Mouse (Mus musculus) neural tube, embryonic 14.5 days (tissue): Measurements from ENCODE around the gene Zbtb2. TPM values are rescaled to one million over a fixed set of nuclear protein-coding genes. Genes with fewer than 3 reads are reported as not detected.
"Not testable (repeated sequence)": the region's sequence is repeated elsewhere in the genome, so short reads cannot be mapped to it uniquely, and the experiment has no call there.

Experiments
- ATAC-seq: fragments of 200-750 bp; cut with Nextera tagmentation; 2 replicates; pipeline ENCODE4 v1.8.0; 2017; ENCODE audit warnings: low read depth, mild to moderate bottlenecking, moderate TSS enrichment, moderate library complexity
- H3K27ac ChIP-seq: fragments of 300-500 bp; sonication (generic); 2 replicates; pipeline ENCODE4 v1.5.1; 2014; ENCODE audit warnings: low read depth, mild to moderate bottlenecking, control low read depth, low read length, moderate library complexity, mixed read lengths
- H3K27me3 ChIP-seq: fragments of 300-500 bp; sonication (generic); 2 replicates; pipeline ENCODE4 v1.6.1; 2014; ENCODE audit warnings: low read length; ENCODE audit not compliant: control insufficient read depth, insufficient read depth
- H3K36me3 ChIP-seq: fragments of 300-500 bp; sonication (generic); 2 replicates; pipeline ENCODE4 v1.6.1; 2014; ENCODE audit warnings: low read length, mixed read lengths; ENCODE audit not compliant: control insufficient read depth, insufficient read depth
- H3K4me1 ChIP-seq: fragments of 300-500 bp; sonication (generic); 2 replicates; pipeline ENCODE4 v1.6.1; 2014; ENCODE audit warnings: low read length; ENCODE audit not compliant: control insufficient read depth, insufficient read depth
- H3K4me2 ChIP-seq: fragments of 300-500 bp; sonication (generic); 2 replicates; pipeline ENCODE4 v1.6.1; 2014; ENCODE audit warnings: mild to moderate bottlenecking, low read depth, low read length, control low read depth
- H3K4me3 ChIP-seq: fragments of 300-500 bp; sonication (generic); 2 replicates; pipeline ENCODE4 v1.5.1; 2014; ENCODE audit warnings: low read depth, low read length, control low read depth, mixed read lengths
- H3K9ac ChIP-seq: fragments of 300-500 bp; sonication (generic); replicated peaks from 2 replicates; pipeline ENCODE4 v1.6.1; 2014; ENCODE audit warnings: low read depth, mild to moderate bottlenecking, control low read depth, low read length, mixed read lengths
- H3K9me3 ChIP-seq: fragments of 300-500 bp; sonication (generic); 2 replicates; pipeline ENCODE4 v1.6.1; 2016; ENCODE audit warnings: low read length; ENCODE audit not compliant: control insufficient read depth
- WGBS: fragments of 180-500 bp; shearing (Covaris S2); extraction: QIAGEN DNeasy Blood & Tissue Kit; methylation state at CpG from one replicate; pipeline ENCODE4 v1.1.7; 2014; 5-methylcytosine and 5-hydroxymethylcytosine counted together
- polyA plus RNA-seq: library from polyadenylated mRNA; unstranded; fragments of >200 nt; fragmentation: Nextera tagmentation; extraction: Ambion mirVana; gene quantifications from 2 replicates; pipeline ENCODE4 v1.2.1, GENCODE M21; 2014

The Zbtb2 gene
- polyA plus RNA-seq = 12.9 and 17.9 TPM in 2 replicates

DNA sequence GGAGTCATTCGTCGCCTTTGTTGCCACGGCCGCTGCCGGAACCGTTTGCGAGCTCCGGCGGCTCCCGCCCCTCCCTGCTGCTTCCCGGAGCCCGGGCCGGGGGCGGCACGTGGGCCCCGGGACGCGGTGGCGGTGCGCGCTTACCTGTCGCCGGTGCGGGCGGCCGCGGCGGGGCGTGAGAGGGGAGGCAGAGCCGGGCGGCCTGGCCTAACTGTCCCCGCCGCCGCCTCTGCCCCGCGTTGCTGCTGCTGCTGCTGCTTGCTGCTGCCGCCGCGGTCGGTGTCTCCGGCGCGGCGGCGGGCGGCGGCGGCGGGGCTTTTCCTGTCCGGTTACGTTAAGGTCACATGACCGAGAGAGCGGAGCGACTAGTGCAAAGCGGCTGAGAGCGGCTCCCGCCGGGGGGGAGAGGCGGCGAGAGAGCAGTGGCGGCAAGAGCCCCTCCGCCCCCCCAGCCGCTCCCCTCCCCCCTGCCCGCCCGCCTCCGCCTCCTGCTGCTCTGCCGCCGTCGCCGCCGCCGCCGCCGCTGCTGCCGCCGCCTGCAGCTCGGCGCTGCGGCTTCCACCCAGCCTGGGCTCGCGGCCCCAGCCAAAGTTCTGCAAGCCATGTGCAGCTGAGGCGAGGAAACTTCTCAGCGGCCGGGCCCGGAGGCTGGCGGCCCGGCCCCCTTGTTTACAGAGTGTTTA lies at the start of gene Zbtb2:
Gene Zbtb2, minus strand, starts transcription at position 408 of the 683 bp plus-strand sequence.
- H3K9ac ChIP-seq = peak within 1 kb of the TSS; percentile 99
- H3K36me3 ChIP-seq = no peaks in the 10 kb centered on the region
- ATAC-seq = peak; percentile 10
- peak within 1 kb of the TSS; percentile 95 for H3K4me3 ChIP-seq
- peak within 1 kb of the TSS; percentile 100 for H3K27ac ChIP-seq
- H3K9me3 ChIP-seq = no peaks in the 10 kb centered on the region
- WGBS = under 1% methylated on average over 48 of the region's 87 CpGs
- peaks cover 34% of the 10 kb centered on the region for H3K4me1 ChIP-seq
- no peaks in the 10 kb centered on the region for H3K27me3 ChIP-seq
- peak within 1 kb of the TSS; percentile 96 for H3K4me2 ChIP-seq

DNA sequence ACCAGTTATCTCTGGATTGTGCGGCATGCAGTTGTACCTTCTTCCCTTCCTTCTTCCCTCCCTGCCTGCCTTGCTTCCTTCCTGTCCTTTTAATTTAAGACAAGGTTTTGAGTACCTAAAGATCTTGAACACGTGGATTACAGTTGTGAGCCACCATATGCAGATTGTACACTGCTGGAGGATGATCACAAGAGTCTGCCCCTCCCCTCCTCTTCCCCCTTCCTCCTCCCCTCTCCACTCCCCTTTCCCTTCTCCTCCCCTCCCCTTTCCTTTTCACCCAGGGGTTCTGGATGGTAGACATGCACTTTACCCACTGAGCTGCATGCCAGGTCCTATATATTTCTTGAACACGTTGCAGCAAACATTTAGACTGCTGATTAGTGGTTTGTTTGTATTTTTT lies 47.5 kb upstream of the Zbtb2 start:
- no peak overlapping the region for H3K27ac ChIP-seq
- no peak overlapping the region for H3K9ac ChIP-seq
- 86% methylated on average over 3 of the region's 3 CpGs for WGBS
- H3K4me2 ChIP-seq = no peak overlapping the region
- no peaks in the 10 kb centered on the region for H3K27me3 ChIP-seq
- H3K9me3 ChIP-seq = no peaks in the 10 kb centered on the region
- 0 out of 2 replicates have a peak, but pooled peaks cover 6% of the 10 kb centered on the region for H3K36me3 ChIP-seq
- H3K4me3 ChIP-seq = no peak overlapping the region
- ATAC-seq = no peak
- peaks cover 5% of the 10 kb centered on the region; the same call in 1 of the 2 replicates for H3K4me1 ChIP-seq

DNA sequence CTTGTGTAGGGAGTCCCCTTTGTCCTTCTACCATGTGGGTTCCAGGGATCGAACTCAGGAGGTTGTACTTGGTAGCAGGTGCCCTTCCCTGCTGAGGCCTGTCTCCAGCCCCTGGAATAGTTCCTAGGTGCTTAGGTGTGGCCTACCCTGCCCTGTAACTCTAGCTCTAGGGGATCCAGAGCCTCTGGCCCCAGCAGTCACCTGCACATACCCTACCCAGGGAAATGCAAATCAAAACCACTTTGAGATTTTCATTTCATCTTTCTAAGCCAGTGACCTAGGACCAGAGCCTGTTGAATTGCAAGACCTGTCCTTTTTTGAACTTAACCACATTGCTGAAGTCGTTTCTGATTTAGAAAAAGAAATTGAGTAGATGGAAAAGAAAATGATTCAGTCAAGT lies 46.0 kb upstream of the Zbtb2 start:
- H3K4me3 ChIP-seq, H3K27me3 ChIP-seq, H3K36me3 ChIP-seq, H3K4me1 ChIP-seq, H3K9ac ChIP-seq, H3K4me2 ChIP-seq, H3K27ac ChIP-seq, H3K9me3 ChIP-seq, ATAC-seq: not testable (repeated sequence)
- WGBS = 93% methylated on average over 2 of the region's 2 CpGs

DNA sequence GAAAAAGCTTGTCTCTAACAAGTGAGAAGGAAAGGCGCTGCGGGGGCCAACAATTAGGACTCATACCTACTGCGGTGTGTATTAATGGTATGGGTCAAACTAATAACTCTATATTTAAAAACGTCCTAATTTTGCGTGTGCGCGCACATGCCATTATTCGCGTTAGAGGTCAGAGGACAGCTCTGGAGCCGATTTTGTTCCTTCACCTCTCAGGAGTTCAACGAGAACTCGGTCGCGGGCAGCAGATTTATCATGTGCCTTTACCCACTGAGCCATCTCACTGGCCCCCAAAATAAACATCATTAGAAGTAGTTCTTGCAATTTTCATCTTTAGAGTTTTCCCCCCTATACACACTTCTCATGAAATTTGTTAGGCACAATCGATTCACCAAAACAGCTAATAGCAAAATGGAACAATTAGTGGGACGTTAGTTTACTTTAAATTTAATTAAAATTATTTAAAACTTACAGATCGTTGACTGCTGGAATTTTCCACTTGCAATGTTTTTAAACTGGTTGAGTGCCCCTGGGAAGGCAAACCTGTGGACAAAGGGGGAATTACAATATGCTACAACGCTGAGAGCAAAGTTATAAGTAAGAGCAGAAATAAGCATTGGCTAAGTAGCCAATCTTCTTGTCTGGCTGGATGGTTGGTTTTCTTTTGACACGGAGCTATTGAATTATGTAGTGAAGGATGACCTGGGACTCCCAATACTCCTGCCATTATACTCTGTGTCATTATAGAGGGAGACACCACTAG lies 45.3 kb upstream of the Zbtb2 start:
- H3K9me3 ChIP-seq = no peaks in the 10 kb centered on the region
- peaks cover 5% of the 10 kb centered on the region; the same call in 1 of the 2 replicates for H3K4me1 ChIP-seq
- ATAC-seq = no peak; the same call in 1 of the 2 replicates

DNA sequence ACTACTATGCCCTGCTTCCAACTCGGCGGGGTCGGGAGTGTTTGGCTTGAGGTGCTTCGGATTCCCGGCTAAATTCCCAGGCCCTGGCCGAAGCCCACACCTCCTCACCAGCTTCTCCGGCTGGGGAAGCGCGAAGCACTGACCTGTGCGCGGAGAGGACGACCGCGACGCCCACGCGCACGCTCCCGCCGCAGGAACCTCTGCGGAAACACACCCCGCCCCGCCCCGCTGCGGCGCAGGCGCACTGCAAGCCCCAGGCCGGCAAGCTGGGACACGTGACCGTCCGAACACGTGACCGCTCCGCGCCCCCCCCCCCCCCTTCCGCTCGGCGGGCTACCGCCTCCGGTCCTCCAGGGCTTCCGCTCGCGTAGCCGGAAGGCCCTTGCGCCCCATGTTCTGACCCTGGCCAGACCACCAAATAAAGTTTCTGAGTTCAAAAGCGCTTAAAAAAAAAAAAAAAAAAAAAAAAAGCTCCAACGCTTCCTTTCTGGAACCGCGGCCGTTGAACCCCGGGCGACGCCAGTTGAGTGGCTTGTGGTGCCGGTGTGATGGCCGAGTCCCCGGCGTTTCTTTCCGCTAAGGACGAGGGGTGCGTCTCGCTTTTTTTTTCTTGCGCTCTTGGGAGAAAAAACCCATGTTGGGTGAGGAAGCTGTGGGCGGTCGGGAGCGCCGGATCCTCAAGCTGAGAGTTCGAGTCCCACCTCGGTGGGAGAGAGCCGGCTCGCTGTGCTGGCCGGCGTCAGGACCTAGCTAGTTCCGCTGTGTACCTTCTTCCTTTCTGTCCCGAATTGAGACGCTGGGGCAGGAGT lies 44.4 kb upstream of the Zbtb2 start, which contains the start of the genes Rmnd1 and Armt1:
Gene Rmnd1, minus strand, starts transcription at position 266 of the 809 bp plus-strand sequence.
Gene Armt1, plus strand, starts transcription at position 345 of the 809 bp plus-strand sequence.
- Histone ChIP-seq H3K9me3 (no peaks in the 10 kb centered on the region), H3K4me3 (peak within 1 kb of the TSS; percentile 64), H3K4me1 (peaks cover 5% of the 10 kb centered on the region; the same call in 1 of the 2 replicates), H3K36me3 (no peaks in the 10 kb centered on the region), H3K27me3 (no peaks in the 10 kb centered on the region), H3K4me2 (peak within 1 kb of the TSS; percentile 62), H3K9ac (peak within 1 kb of the TSS; percentile 72), H3K27ac (peak within 1 kb of the TSS; percentile 80)
- ATAC-seq = peak; percentile 95
- under 1% methylated on average over 64 of the region's 75 CpGs for WGBS

More for the DNA sequence above, 45.3 kb upstream of the Zbtb2 start:
- Histone ChIP-seq H3K27me3 (no peaks in the 10 kb centered on the region), H3K9ac (peak overlapping the region; percentile 72), H3K4me3 (peak overlapping the region; percentile 64), H3K36me3 (no peaks in the 10 kb centered on the region), H3K27ac (peak overlapping the region; percentile 80; the same call in 1 of the 2 replicates), H3K4me2 (peak overlapping the region; percentile 62)
- 12% methylated on average over 19 of the region's 19 CpGs for WGBS

DNA sequence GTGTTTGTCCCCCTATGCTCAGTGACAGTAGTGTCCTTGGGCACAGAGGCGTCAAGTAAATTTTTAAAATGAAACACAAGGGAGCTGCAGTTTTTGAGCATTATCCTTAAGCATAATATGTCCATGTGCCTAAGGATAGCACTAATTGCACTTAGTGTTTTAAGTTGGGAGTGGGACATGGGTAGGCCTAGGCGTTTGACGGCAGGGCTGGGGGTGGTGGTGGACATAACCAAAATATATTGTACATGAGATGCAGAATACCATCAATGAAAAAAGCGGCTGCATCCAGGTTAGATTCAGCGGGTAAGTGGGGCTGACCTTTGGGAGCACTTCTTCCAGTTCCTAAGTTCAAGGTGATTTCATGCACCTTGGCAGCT lies 43.8 kb upstream of the Zbtb2 start:
- H3K27ac ChIP-seq = peak overlapping the region; percentile 49; the same call in 1 of the 2 replicates
- peak; percentile 46; the same call in 1 of the 2 replicates for ATAC-seq
- 14% methylated on average over 5 of the region's 5 CpGs for WGBS
- H3K4me1 ChIP-seq = peaks cover 5% of the 10 kb centered on the region; the same call in 1 of the 2 replicates
- no peaks in the 10 kb centered on the region for H3K27me3 ChIP-seq
- H3K9me3 ChIP-seq = no peaks in the 10 kb centered on the region
- H3K9ac ChIP-seq = peak overlapping the region; percentile 53
- H3K4me3 ChIP-seq = peak overlapping the region; percentile 64
- peak overlapping the region; percentile 53 for H3K4me2 ChIP-seq
- H3K36me3 ChIP-seq = no peaks in the 10 kb centered on the region; the same call in 1 of the 2 replicates

DNA sequence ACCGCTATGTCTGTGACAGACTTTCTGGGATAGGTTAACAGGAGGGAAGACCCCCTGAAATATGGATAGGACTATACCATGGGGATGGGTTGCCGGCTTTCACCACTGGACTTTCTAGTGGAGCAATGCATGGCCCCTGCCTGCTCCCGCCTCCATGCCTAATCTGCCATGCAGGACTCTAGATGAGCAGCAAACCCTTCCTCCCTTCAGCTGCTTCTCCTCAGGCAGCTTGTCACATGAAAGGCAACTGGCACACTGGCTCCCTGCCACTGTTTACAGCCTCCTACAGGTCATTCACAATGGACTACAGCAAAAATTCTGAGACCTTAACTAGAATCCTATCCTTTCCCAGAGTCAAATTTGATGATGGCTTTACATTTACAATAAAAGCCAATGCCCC lies 42.9 kb upstream of the Zbtb2 start:
- H3K36me3 ChIP-seq = peaks cover 5% of the 10 kb centered on the region; the same call in 1 of the 2 replicates

DNA sequence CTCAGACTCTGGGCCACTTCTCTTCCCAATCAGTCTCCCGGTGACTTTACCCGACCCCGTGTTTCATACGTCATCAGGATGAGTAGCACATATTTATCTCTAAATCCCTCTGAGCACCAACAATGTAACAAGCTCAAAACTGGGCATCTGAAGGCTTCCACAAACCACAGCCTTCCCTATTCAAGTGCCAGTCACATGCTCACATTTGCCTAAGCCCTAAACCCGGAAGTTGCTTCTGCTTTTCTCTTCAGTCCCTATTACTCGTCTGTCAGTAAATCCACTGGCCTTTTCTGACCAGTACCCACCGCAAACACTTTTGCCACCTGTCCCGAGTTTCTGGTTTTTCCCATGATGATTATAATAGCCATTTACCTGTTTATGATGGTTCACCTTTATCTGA lies 42.5 kb upstream of the Zbtb2 start:
- ATAC-seq = no peak
- no peak overlapping the region for H3K27ac ChIP-seq
- no peaks in the 10 kb centered on the region for H3K27me3 ChIP-seq
- no peak overlapping the region for H3K4me3 ChIP-seq
- WGBS = 93% methylated on average over 8 of the region's 8 CpGs
- H3K9me3 ChIP-seq = no peaks in the 10 kb centered on the region
- H3K9ac ChIP-seq = no peak overlapping the region
- H3K4me2 ChIP-seq = no peak overlapping the region
- H3K36me3 ChIP-seq = peaks cover 8% of the 10 kb centered on the region; the same call in 1 of the 2 replicates
- H3K4me1 ChIP-seq = peaks cover 5% of the 10 kb centered on the region; the same call in 1 of the 2 replicates

More for the DNA sequence above, 42.9 kb upstream of the Zbtb2 start:
- no peak for ATAC-seq
- no peak overlapping the region; the same call in 1 of the 2 replicates for H3K9ac ChIP-seq
- no peaks in the 10 kb centered on the region for H3K27me3 ChIP-seq
- H3K4me3 ChIP-seq = no peak overlapping the region
- peak overlapping the region; percentile 53 for H3K4me2 ChIP-seq
- H3K9me3 ChIP-seq = no peaks in the 10 kb centered on the region
- no peak overlapping the region for H3K27ac ChIP-seq
- peaks cover 5% of the 10 kb centered on the region; the same call in 1 of the 2 replicates for H3K4me1 ChIP-seq
- WGBS = 89% methylated on average over 3 of the region's 3 CpGs
